Mouse (Mus musculus): Measurements from ENCODE around the gene Cd2.

Cd2 gene

DNA sequence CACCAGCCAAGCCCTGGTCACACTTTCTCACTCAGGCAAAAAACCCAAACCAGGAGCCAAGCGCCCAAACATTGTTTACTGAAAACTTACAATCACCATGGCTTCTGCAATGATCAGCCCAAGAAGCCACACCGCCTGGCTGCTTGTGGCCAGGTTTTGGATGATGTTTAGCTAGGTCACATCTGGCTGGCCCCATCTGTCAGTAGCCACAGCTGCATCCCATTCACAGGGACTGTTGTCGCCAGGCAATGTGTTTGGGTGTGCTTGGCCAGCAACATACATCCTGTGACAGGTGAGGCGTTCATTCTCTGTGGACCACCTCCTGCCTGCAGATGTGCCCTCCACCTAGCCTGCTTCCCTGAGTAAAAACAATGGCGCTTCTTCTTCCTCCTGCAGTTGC is 4.9 kb upstream of the Cd2 start:
- no peak for DNase-seq

- no peak for DNase-seq
Measured at GRCm38 (mm10) chr3:101290587-101291520, 3.1 kb upstream of the Cd2 start.

DNA sequence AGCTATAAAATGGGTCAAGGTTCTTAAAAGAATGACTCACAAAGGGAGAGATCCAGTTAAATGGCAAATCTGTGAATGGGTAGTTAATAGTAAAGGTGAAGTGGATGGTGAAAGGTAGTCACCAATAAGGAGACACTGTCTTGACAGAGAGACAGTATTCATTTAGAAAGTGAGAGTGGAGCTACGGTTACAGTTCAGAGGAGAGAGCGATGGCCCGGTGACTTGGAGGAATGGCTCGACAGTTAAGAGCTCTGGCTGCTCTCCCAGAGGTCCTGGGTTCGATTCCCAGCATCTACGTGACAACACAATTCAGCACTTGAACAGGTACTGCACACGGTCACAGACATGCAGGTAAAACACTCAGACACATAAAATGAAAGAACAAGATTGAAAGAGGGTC is 2.3 kb upstream of the Cd2 start:
- DNase-seq: no peak

GRCm38 (mm10) chr3:101289406-101289805 is 1.7 kb upstream of the Cd2 start:
- no peak for DNase-seq

DNA sequence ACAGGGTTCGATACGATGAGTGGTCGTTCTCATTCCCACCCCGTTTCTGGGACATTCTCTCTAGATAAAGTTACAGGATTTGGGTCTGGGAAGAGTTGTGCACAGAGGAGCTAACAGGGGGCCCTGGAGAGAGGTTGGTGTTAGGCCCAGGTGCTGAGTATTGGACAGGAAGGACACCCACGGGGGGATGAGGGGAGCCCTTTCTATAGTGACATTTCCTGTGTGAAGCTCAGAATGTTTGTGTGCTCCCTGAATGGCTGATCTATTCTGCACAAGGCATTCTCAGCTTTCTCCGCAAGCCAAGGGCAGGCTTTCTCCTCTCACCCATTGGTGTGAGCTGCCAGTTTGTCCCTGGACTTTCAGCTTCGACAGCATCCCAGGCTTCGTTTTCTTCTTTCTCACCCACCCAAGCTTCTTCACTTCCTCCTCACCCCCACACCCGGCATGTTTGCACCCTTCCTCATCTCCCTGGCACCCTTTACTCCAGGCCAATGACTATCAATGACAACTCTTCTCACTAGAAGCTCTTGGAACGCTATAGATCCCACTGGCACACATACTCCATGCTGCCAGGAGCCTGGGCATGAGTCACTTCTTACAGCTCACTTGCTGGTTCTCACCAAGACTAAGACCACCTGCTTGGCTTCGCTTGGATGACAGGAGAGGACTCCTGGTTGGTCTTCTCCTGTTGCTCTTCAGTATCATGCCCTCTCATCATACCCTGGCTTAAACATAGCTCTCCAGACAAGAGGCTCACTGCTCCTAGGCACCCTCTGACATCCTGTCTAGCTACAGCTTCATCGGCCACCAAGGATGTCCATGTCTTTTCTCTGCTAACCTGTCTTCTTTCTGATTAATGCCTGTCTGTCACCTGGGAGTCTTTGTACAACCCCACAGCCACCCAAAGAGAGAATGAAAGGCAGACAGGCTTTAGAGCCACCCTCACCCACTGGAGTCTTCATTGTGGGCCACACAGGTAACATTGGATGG is 1.1 kb downstream of the Cd2 start:
- DNase-seq: no peak

GRCm38 (mm10) chr3:101285851-101286250 is 1.9 kb downstream of the Cd2 start:
- no peak for DNase-seq

DNA sequence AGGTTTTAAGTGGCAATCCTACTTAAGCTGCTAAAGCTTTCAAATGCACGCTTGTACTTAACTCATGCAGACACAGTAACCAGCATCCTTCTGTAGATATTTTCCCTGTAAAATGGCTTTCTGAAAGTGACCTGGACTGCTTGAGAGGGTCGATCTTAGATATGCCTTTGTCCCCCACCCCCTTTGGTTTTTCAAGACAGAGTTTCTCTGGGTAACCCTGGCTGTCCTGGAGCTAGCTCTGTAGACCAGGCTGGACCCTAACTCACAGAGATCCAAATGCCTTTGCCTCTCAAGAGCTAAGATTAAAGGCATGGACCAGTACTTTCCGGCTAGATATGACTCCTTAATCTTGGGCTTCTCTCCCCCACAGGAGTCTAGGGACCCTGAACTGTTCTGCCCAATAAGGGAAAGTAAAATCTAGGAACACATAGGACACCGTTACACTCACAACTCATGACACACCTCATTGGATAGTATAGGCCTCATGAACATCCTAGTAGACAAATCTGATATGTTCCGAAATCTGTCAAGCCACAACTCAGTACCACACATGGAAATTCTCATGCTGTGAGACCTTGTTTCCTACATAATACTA is 2.6 kb downstream of the Cd2 start:
- DNase-seq: no peak

DNA sequence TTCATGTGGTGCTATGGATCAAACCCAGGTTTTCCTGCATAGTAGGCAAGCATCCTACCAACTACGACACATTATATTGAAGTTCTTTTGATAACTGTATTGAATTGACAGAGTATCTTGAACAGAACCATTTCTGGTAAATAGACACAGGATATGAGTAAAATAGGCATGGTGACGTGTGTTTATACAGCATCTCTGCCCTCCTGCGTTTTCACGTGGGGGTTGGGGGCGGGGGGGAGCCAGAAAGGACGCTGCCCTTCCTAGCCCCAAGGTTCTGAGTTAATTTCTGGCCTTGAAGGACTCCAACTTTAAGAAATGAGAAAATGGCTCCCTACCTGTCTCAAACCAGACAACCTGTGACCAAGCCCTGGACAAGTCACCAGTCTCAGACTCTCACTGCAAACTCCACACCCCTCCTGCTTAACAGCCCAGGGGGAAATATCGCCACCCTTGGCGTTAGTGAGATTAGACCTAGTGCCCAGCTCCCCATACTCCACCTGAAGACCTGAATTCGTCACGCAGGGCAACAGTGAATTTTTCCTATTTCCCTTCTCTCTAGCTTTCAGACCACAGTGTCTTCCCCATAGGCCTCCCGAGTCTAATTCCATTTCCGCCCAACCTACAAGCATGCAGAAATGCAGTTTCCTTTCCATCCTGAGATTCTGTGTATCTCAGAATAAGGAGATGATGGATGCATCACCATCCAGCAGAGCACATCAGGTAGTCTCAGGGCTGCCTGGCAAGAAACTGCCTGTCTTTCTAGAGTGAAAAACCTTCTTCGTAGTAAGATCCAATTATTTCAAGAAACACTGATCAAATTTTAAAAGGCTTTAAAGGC is 3.7 kb downstream of the Cd2 start:
- no peak for DNase-seq

DNA sequence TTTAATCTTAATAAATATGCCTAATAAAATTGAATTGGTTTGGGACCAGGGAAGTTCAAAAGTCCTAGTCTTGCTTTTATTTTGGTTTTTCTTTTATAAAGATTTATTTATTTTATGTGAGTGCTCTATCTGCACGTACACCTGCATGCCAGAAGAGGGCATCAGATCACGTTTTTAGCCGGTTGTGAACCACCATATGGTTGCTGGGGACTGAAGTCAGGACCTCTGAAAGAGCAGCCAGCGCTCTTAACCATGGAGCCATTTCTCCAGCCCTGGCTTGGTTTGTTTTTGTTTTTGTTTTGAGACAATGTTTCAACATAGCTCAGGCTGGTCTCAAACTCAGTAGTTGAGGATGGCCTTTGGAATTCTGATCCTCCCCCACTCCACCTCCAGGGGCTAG is 4.3 kb downstream of the Cd2 start:
- no peak for DNase-seq

GRCm38 (mm10) chr3:101282556-101283180 is 5.1 kb downstream of the Cd2 start:
- no peak for DNase-seq

DNA sequence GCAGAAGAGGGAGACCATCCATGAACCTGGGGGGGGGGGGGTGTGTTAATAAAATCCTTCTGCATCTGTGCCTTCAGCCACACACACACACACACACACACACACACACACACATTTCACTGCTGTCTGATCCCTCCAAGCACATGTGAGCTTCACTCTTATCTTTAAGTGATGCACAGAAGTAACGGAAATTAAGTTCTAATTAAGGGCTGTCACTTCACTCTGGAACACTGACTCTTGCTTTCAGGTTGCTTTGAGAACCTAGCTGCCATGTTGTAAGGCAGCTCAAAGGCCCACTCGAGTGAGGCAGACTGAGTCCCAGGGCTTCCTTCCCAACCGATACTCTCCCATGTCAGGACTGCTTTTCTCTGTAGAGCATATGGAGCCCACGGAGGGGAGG is 5.9 kb downstream of the Cd2 start:
- no peak for DNase-seq

DNA sequence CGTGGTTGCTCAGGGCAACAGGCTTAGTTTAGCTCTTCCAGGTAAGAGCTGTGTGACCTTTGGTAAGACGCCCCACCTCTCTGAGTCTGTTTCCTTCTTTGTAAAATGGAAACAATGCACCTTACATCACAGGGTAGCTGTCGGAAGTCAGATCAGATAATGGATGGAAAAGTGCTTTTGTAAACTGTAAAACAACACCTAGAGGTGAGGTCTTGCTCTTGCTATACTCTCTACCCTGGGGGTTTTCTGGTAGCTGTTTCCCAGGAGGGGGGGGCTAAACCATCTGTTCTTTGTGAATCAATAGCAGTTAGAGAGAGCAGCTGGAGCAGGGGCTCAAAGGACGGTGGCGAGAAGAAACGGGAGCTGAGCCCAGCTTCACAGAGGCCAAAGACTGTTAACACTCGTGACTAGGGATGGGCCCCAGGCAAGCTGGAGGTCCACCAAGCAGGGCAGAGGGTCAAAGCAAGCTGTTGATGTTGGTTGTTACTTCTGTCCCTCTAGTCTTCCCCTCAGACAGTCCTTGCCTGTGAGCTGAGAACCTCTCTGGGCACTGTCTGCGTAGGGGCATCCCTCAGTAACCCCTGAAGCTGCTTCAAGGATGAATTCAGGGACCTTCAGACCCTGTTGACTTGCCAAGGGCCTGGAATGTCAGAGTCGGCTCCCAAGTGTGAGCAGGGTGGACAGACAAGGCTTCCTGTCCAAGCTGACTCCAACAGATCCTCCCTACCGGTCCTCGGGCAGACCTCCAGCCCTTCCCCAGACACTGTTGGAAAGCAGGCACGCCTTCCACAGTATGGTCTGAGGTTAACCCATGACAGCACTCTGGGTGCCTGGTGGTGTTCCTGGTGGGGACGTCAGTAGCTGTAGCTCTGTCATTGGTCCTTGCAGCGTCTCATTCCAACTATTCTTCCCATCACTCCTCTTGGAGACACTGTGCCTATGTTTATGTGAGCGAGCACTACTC is 7.1 kb downstream of the Cd2 start:
- DNase-seq: peak; percentile 61

GRCm38 (mm10) chr3:101279561-101279960 is 8.2 kb downstream of the Cd2 start:
- DNase-seq: no peak

- no peak for DNase-seq
Measured at GRCm38 (mm10) chr3:101278396-101278795, 9.3 kb downstream of the Cd2 start.

DNA sequence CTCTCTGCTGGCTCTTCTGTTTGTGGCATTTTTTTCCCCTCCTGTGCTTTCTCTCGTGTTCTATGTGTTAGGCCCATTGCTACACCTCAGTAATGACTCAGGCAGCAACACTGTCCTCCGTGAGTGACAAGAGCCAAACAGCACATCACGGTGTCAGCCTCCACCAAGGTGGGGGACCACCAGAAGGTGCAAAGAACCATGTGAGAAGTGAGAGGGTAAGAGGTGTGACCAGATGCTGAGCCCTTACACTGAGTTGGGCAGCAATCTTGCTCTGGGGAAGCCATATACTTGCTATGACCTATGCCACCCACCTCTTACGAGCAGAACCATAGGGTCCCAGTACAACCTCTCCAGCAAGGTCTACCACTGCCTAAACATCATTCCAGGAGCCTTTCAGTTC is 9.9 kb downstream of the Cd2 start:
- no peak for DNase-seq

- DNase-seq: no peak
Measured at GRCm38 (mm10) chr3:101276501-101277320, 11.0 kb downstream of the Cd2 start.

DNA sequence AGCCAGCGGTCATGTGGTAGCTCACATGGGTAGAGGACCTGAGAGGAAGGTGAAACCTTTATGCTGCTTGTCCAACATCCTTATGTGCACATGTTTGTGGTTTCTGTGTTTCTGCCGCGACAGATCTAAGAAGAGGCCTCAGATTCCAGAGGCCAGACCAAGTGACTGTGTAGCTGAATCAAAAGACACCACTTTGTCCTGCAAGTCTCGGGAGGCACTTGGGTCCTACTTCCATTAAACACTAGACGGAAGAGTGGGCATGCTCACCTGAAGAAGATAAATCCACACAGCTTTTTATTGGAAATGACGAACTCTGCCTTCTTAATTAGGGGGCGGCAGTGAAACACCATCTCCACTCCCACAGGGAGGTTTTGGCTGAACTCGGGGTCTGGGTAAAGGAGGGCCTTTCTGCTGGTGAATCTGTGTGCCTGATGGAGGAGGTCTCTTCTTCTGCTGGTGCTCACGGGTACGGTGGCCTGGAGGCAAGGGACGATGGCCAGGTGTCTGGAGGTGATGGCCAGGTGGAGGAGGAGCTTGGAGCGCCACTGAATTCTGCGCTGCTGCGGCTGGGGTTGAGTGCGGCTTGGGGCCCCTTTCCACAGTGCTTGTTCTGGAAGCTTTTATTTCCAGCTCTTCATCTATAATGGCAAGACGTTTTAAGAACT is 12.0 kb downstream of the Cd2 start:
- DNase-seq: no peak

- no peak for DNase-seq
Measured at GRCm38 (mm10) chr3:101274794-101275193, 12.9 kb downstream of the Cd2 start.
